Mouse (Mus musculus): Measurements from ENCODE around the gene Wasf1. TPM values are rescaled to one million over a fixed set of nuclear protein-coding genes. Genes with fewer than 3 reads are reported as not detected.

Gene Wasf1
- polyA plus RNA-seq, 1 experiment from 2014 or later = 125 TPM

GRCm38 (mm10) chr10:40871301-40871700, 12.0 kb upstream of the Wasf1 start:
- no peak for ATAC-seq (replicated peaks)
- Histone ChIP-seq H3K27ac (no peak overlapping the region), H3K4me2 (no peak overlapping the region), H3K9ac (no peak overlapping the region), H3K36me3 (replicated peaks) (no peaks in the 10 kb centered on the region), H3K4me1 (no peaks in the 10 kb centered on the region), H3K9me3 (no peaks in the 10 kb centered on the region), H3K4me3 (no peak overlapping the region), H3K27me3 (replicated peaks) (no peaks in the 10 kb centered on the region)
- WGBS = 97% methylated on average over 2 of the region's 2 CpGs

- Histone ChIP-seq H3K27me3 (replicated peaks) (no peaks in the 10 kb centered on the region), H3K4me2 (no peak overlapping the region), H3K4me3 (no peak overlapping the region), H3K9me3 (no peaks in the 10 kb centered on the region), H3K27ac (no peak overlapping the region), H3K4me1 (no peaks in the 10 kb centered on the region), H3K36me3 (replicated peaks) (no peaks in the 10 kb centered on the region), H3K9ac (no peak overlapping the region)
- 89% methylated on average over 2 of the region's 2 CpGs for WGBS
- no peak for ATAC-seq (replicated peaks)
Observed at GRCm38 (mm10) chr10:40872052-40872451, 11.2 kb upstream of the Wasf1 start.

GRCm38 (mm10) chr10:40878246-40878645, 5.0 kb upstream of the Wasf1 start:
- Histone ChIP-seq H3K4me3 (no peak overlapping the region), H3K4me1 (peaks cover 20% of the 10 kb centered on the region), H3K4me2 (no peak overlapping the region), H3K9ac (no peak overlapping the region), H3K36me3 (replicated peaks) (no peaks in the 10 kb centered on the region), H3K9me3 (no peaks in the 10 kb centered on the region), H3K27me3 (replicated peaks) (no peaks in the 10 kb centered on the region), H3K27ac (no peak overlapping the region)
- ATAC-seq (replicated peaks) = no peak
- WGBS = 89% methylated on average over 3 of the region's 3 CpGs

- Histone ChIP-seq H3K36me3 (replicated peaks) (no peaks in the 10 kb centered on the region), H3K27me3 (replicated peaks) (no peaks in the 10 kb centered on the region), H3K9me3 (no peaks in the 10 kb centered on the region), H3K4me3 (no peak overlapping the region), H3K9ac (no peak overlapping the region), H3K4me1 (peaks cover 20% of the 10 kb centered on the region), H3K4me2 (no peak overlapping the region), H3K27ac (no peak overlapping the region)
- ATAC-seq (replicated peaks) = no peak
- 93% methylated on average over 9 of the region's 9 CpGs for WGBS
Observed at GRCm38 (mm10) chr10:40879969-40880368, 3.3 kb upstream of the Wasf1 start.

GRCm38 (mm10) chr10:40881236-40881635, 2.0 kb upstream of the Wasf1 start:
- Histone ChIP-seq H3K4me2 (peak overlapping the region; percentile 69; the same call in 1 of the 2 replicates), H3K4me3 (no peak overlapping the region), H3K4me1 (peaks cover 20% of the 10 kb centered on the region), H3K36me3 (replicated peaks) (no peaks in the 10 kb centered on the region), H3K27ac (no peak overlapping the region), H3K9me3 (no peaks in the 10 kb centered on the region), H3K9ac (no peak overlapping the region), H3K27me3 (replicated peaks) (no peaks in the 10 kb centered on the region)
- ATAC-seq (replicated peaks) = no peak
- 70% methylated on average over 3 of the region's 3 CpGs for WGBS

- Histone ChIP-seq H3K36me3 (replicated peaks) (no peaks in the 10 kb centered on the region), H3K27ac (peak overlapping the region; percentile 100), H3K9me3 (no peaks in the 10 kb centered on the region), H3K27me3 (replicated peaks) (no peaks in the 10 kb centered on the region), H3K4me2 (peak overlapping the region; percentile 69), H3K4me3 (peak overlapping the region; percentile 99), H3K4me1 (peaks cover 21% of the 10 kb centered on the region), H3K9ac (peak overlapping the region; percentile 77)
- WGBS = 15% methylated on average over 9 of the region's 9 CpGs
- ATAC-seq (replicated peaks) = no peak
Observed at GRCm38 (mm10) chr10:40882333-40882732, 942 bp upstream of the Wasf1 start.

GRCm38 (mm10) chr10:40883644-40884278, 486 bp downstream of the Wasf1 start:
- Histone ChIP-seq H3K27ac (peak overlapping the region; percentile 100), H3K36me3 (replicated peaks) (no peaks in the 10 kb centered on the region), H3K27me3 (replicated peaks) (no peaks in the 10 kb centered on the region), H3K9me3 (no peaks in the 10 kb centered on the region), H3K9ac (peak overlapping the region; percentile 97), H3K4me2 (peak overlapping the region; percentile 69), H3K4me3 (peak overlapping the region; percentile 99), H3K4me1 (peaks cover 23% of the 10 kb centered on the region)
- under 1% methylated on average over 72 of the region's 87 CpGs for WGBS
- ATAC-seq (replicated peaks) = peak; percentile 91

- no peaks in the 10 kb centered on the region for H3K9me3 ChIP-seq
- peak overlapping the region; percentile 69 for H3K4me2 ChIP-seq
- ATAC-seq (replicated peaks) = peak; percentile 19
- H3K4me3 ChIP-seq = peak overlapping the region; percentile 99
- H3K36me3 ChIP-seq (replicated peaks) = no peaks in the 10 kb centered on the region
- H3K4me1 ChIP-seq = peaks cover 23% of the 10 kb centered on the region
- H3K27ac ChIP-seq = peak overlapping the region; percentile 100
- H3K9ac ChIP-seq = peak overlapping the region; percentile 97
- no peaks in the 10 kb centered on the region for H3K27me3 ChIP-seq (replicated peaks)
- WGBS = under 1% methylated on average over 40 of the region's 40 CpGs
Observed at GRCm38 (mm10) chr10:40884279-40884806, 1.1 kb downstream of the Wasf1 start.

- Histone ChIP-seq H3K27me3 (replicated peaks) (no peaks in the 10 kb centered on the region), H3K9me3 (no peaks in the 10 kb centered on the region), H3K36me3 (replicated peaks) (no peaks in the 10 kb centered on the region), H3K4me3 (peak overlapping the region; percentile 31), H3K4me2 (peak overlapping the region; percentile 47), H3K4me1 (peaks cover 19% of the 10 kb centered on the region), H3K9ac (no peak overlapping the region), H3K27ac (no peak overlapping the region)
- 28% methylated on average over 7 of the region's 7 CpGs for WGBS
- ATAC-seq (replicated peaks) = no peak
Observed at GRCm38 (mm10) chr10:40885432-40885831, 2.2 kb downstream of the Wasf1 start.

- no peak for ATAC-seq (replicated peaks)
- H3K4me2 ChIP-seq = no peak overlapping the region; the same call in 1 of the 2 replicates
Observed at GRCm38 (mm10) chr10:40887316-40887715, 4.0 kb downstream of the Wasf1 start.

GRCm38 (mm10) chr10:40889146-40889545, 5.9 kb downstream of the Wasf1 start:
- H3K9ac ChIP-seq = no peak overlapping the region
- H3K4me2 ChIP-seq = no peak overlapping the region
- 86% methylated on average over 4 of the region's 4 CpGs for WGBS
- H3K27me3 ChIP-seq (replicated peaks) = no peaks in the 10 kb centered on the region
- H3K4me1 ChIP-seq = peaks cover 4% of the 10 kb centered on the region
- H3K27ac ChIP-seq = no peak overlapping the region
- H3K36me3 ChIP-seq (replicated peaks) = no peaks in the 10 kb centered on the region
- H3K9me3 ChIP-seq = no peaks in the 10 kb centered on the region
- ATAC-seq (replicated peaks) = no peak
- no peak overlapping the region for H3K4me3 ChIP-seq

More at GRCm38 (mm10) chr10:40887316-40887715, 4.0 kb downstream of the Wasf1 start:
- no peak overlapping the region for H3K9ac ChIP-seq
- no peak overlapping the region for H3K27ac ChIP-seq
- 39% methylated on average over 2 of the region's 2 CpGs for WGBS
- no peak overlapping the region for H3K4me3 ChIP-seq
- no peaks in the 10 kb centered on the region for H3K36me3 ChIP-seq (replicated peaks)
- no peaks in the 10 kb centered on the region for H3K9me3 ChIP-seq
- peaks cover 4% of the 10 kb centered on the region for H3K4me1 ChIP-seq
- no peaks in the 10 kb centered on the region for H3K27me3 ChIP-seq (replicated peaks)

- Histone ChIP-seq H3K4me3 (no peak overlapping the region), H3K4me1 (peaks cover 13% of the 10 kb centered on the region; the same call in 1 of the 2 replicates), H3K27ac (no peak overlapping the region), H3K27me3 (replicated peaks) (no peaks in the 10 kb centered on the region), H3K4me2 (no peak overlapping the region), H3K9ac (no peak overlapping the region), H3K9me3 (no peaks in the 10 kb centered on the region), H3K36me3 (replicated peaks) (no peaks in the 10 kb centered on the region)
- no peak for ATAC-seq (replicated peaks)
- 90% methylated on average over 12 of the region's 12 CpGs for WGBS
Observed at GRCm38 (mm10) chr10:40895765-40896164, 12.5 kb downstream of the Wasf1 start.

- Histone ChIP-seq H3K4me1 (peaks cover 13% of the 10 kb centered on the region; the same call in 1 of the 2 replicates), H3K36me3 (replicated peaks) (no peaks in the 10 kb centered on the region), H3K9ac (no peak overlapping the region), H3K4me2 (no peak overlapping the region), H3K27ac (no peak overlapping the region), H3K27me3 (replicated peaks) (no peaks in the 10 kb centered on the region), H3K4me3 (no peak overlapping the region), H3K9me3 (no peaks in the 10 kb centered on the region)
- no peak for ATAC-seq (replicated peaks)
- 48% methylated on average over 5 of the region's 5 CpGs for WGBS
Observed at GRCm38 (mm10) chr10:40896656-40897055, 13.4 kb downstream of the Wasf1 start.
